Mouse (Mus musculus) hindbrain, postnatal 0 days (tissue): Measurements from ENCODE around the gene Brat1. TPM values are rescaled to one million over a fixed set of nuclear protein-coding genes. Genes with fewer than 3 reads are reported as not detected.

Source experiments
- ATAC-seq: fragments of 200-750 bp; cut with Nextera tagmentation; 2 replicates; pipeline ENCODE4 v1.8.0; 2017; ENCODE audit warnings: mild to moderate bottlenecking, moderate TSS enrichment, moderate library complexity
- DNase-seq: peaks from one replicate; pipeline ENCODE4 v3.0.0-alpha.2; 2015; ENCODE audit warnings: low spot score
- H3K27ac ChIP-seq: fragments of 300-500 bp; sonication (generic); 2 replicates; pipeline ENCODE4 v1.5.1; 2014; ENCODE audit warnings: mild to moderate bottlenecking
- H3K27me3 ChIP-seq: fragments of 300-500 bp; sonication (generic); 2 replicates; pipeline ENCODE4 v1.6.1; 2014; ENCODE audit warnings: low read length, mixed read lengths; ENCODE audit not compliant: insufficient read depth
- H3K36me3 ChIP-seq: fragments of 300-500 bp; sonication (generic); 2 replicates; pipeline ENCODE4 v1.6.1; 2014; ENCODE audit warnings: low read length, mixed read lengths; ENCODE audit not compliant: insufficient read depth
- H3K4me1 ChIP-seq: fragments of 300-500 bp; sonication (generic); 2 replicates; pipeline ENCODE4 v1.6.1; 2014; ENCODE audit warnings: antibody characterized with exemption, low read length, mixed read lengths; ENCODE audit not compliant: insufficient read depth
- H3K4me2 ChIP-seq: fragments of 300-500 bp; sonication (generic); 2 replicates; pipeline ENCODE4 v1.6.1; 2014; ENCODE audit warnings: low read depth, mild to moderate bottlenecking, low read length, moderate library complexity, mixed read lengths
- H3K4me3 ChIP-seq: fragments of 300-500 bp; sonication (generic); 2 replicates; pipeline ENCODE4 v1.5.1; 2014; ENCODE audit warnings: low read length
- H3K9ac ChIP-seq: fragments of 300-500 bp; sonication (generic); replicated peaks from 2 replicates; pipeline ENCODE4 v1.6.1; 2014; ENCODE audit warnings: mild to moderate bottlenecking, low read length, moderate library complexity, mixed read lengths
- H3K9me3 ChIP-seq: fragments of 300-500 bp; sonication (generic); 2 replicates; pipeline ENCODE4 v1.6.1; 2016; ENCODE audit warnings: low read length, mixed read lengths
- CTCF ChIP-seq: IDR thresholded peaks from 2 replicates; pipeline ENCODE4 v1.5.1; 2016; ENCODE audit warnings: antibody characterized with exemption, control low read depth, low read depth
- WGBS: fragments of 180-500 bp; shearing (Covaris S2); extraction: QIAGEN DNeasy Blood & Tissue Kit; methylation state at CpG from one replicate; pipeline ENCODE4 v1.1.7; 2014; 5-methylcytosine and 5-hydroxymethylcytosine counted together
- polyA plus RNA-seq: library from polyadenylated mRNA; unstranded; fragments of >200 nt; fragmentation: Nextera tagmentation; extraction: Ambion mirVana; gene quantifications from 2 replicates; pipeline ENCODE4 v1.2.1, GENCODE M21; 2015
- total RNA-seq: library from RNA; depleted of rRNA; stranded (reverse); fragments of >200 nt; gene quantifications from 2 replicates; pipeline ENCODE4 v1.2.3, GENCODE M21; 2014; rRNA removed

Gene Brat1
- total and polyA plus RNA-seq, 2 experiments from 2014 or later: 18.1 to 46.7 TPM

- WGBS: 85% methylated on average over 4 of the region's 4 CpGs
- no peak for ATAC-seq
- H3K4me1 ChIP-seq: peaks cover 27% of the 10 kb centered on the region
Observed at GRCm38 (mm10) chr5:140766566-140766965, 61.8 kb downstream of the Brat1 start.

GRCm38 (mm10) chr5:140767704-140768141, 62.9 kb downstream of the Brat1 start:
- H3K9ac ChIP-seq: no peak overlapping the region; the same call in 1 of the 2 replicates
- peak overlapping the region; percentile 92 for H3K27ac ChIP-seq
- peaks cover 32% of the 10 kb centered on the region for H3K4me1 ChIP-seq
- DNase-seq: peak; percentile 79
- 3% methylated on average over 9 of the region's 9 CpGs for WGBS
- no peak for TF ChIP-seq CTCF
- no peak overlapping the region for H3K4me2 ChIP-seq
- H3K9me3 ChIP-seq: no peaks in the 10 kb centered on the region
- no peak overlapping the region for H3K4me3 ChIP-seq
- peak; percentile 85 for ATAC-seq
- H3K27me3 ChIP-seq: no peaks in the 10 kb centered on the region
- no peaks in the 10 kb centered on the region for H3K36me3 ChIP-seq

More at GRCm38 (mm10) chr5:140766566-140766965, 61.8 kb downstream of the Brat1 start:
- Histone ChIP-seq H3K36me3 (no peaks in the 10 kb centered on the region), H3K27ac (no peak overlapping the region), H3K4me2 (no peak overlapping the region), H3K9ac (no peak overlapping the region), H3K9me3 (no peaks in the 10 kb centered on the region), H3K4me3 (no peak overlapping the region), H3K27me3 (no peaks in the 10 kb centered on the region)
- no peak for DNase-seq
- no peak for TF ChIP-seq CTCF

GRCm38 (mm10) chr5:140768333-140768732, 63.5 kb downstream of the Brat1 start:
- DNase-seq (peak; percentile 80), ATAC-seq (peak; percentile 84)
- no peak for TF ChIP-seq CTCF
- WGBS: 40% methylated on average over 5 of the region's 5 CpGs
- Histone ChIP-seq H3K9ac (no peak overlapping the region; the same call in 1 of the 2 replicates), H3K27me3 (no peaks in the 10 kb centered on the region), H3K36me3 (no peaks in the 10 kb centered on the region), H3K4me3 (no peak overlapping the region), H3K9me3 (no peaks in the 10 kb centered on the region), H3K4me2 (no peak overlapping the region), H3K27ac (peak overlapping the region; percentile 92), H3K4me1 (peaks cover 32% of the 10 kb centered on the region)

Other genes with a start within 250 kb of the Brat1 start
- 9.8 and 22.7 TPM in 2 replicates for gene Chst12, start 199.5 kb upstream of the Brat1 start, total RNA-seq
- gene Chst12, start 199.5 kb upstream of the Brat1 start, polyA plus RNA-seq: 19.1 and 22.0 TPM in 2 replicates
- not detected in 2 replicates for gene Grifin, start 139.9 kb upstream of the Brat1 start, total RNA-seq
- 0.25 and 0.32 TPM in 2 replicates for gene Grifin, start 139.9 kb upstream of the Brat1 start, polyA plus RNA-seq
- gene Lfng, start 97.7 kb upstream of the Brat1 start, total RNA-seq: 81.4 and 112 TPM in 2 replicates
- gene Lfng, start 97.7 kb upstream of the Brat1 start, polyA plus RNA-seq: 29.7 and 35.1 TPM in 2 replicates
- 253 and 260 TPM in 2 replicates for gene Ttyh3, start 56.0 kb upstream of the Brat1 start, total RNA-seq
- gene Ttyh3, start 56.0 kb upstream of the Brat1 start, polyA plus RNA-seq: 53.5 and 60.3 TPM in 2 replicates
- gene Iqce, start 2.6 kb upstream of the Brat1 start, total RNA-seq: 19.1 and 43.1 TPM in 2 replicates
- 22.1 and 24.8 TPM in 2 replicates for gene Iqce, start 2.6 kb upstream of the Brat1 start, polyA plus RNA-seq
- gene Amz1, start 19.1 kb downstream of the Brat1 start, total RNA-seq: 11.8 and 12.6 TPM in 2 replicates
- gene Amz1, start 19.1 kb downstream of the Brat1 start, polyA plus RNA-seq: 9.4 and 9.7 TPM in 2 replicates
- gene Gna12, start 125.4 kb downstream of the Brat1 start, total RNA-seq: 201 and 208 TPM in 2 replicates
- gene Gna12, start 125.4 kb downstream of the Brat1 start, polyA plus RNA-seq: 32.8 and 35.9 TPM in 2 replicates